Mouse (Mus musculus): ENCODE data around the gene Wdr45. TPM values are rescaled to one million over a fixed set of nuclear protein-coding genes. Genes with fewer than 3 reads are reported as not detected.
A peak's percentile ranks its signal among the peaks of the same experiment; 100 is the strongest.
"Not testable (repeated sequence)": the region's sequence is repeated elsewhere in the genome, so short reads cannot be mapped to it uniquely, and the experiment has no call there.

The Wdr45 gene
- 45.7 and 48.8 TPM in 2 replicates for polyA plus RNA-seq (2015; fragmentation: Nextera tagmentation; extraction: Ambion mirVana)

DNA sequence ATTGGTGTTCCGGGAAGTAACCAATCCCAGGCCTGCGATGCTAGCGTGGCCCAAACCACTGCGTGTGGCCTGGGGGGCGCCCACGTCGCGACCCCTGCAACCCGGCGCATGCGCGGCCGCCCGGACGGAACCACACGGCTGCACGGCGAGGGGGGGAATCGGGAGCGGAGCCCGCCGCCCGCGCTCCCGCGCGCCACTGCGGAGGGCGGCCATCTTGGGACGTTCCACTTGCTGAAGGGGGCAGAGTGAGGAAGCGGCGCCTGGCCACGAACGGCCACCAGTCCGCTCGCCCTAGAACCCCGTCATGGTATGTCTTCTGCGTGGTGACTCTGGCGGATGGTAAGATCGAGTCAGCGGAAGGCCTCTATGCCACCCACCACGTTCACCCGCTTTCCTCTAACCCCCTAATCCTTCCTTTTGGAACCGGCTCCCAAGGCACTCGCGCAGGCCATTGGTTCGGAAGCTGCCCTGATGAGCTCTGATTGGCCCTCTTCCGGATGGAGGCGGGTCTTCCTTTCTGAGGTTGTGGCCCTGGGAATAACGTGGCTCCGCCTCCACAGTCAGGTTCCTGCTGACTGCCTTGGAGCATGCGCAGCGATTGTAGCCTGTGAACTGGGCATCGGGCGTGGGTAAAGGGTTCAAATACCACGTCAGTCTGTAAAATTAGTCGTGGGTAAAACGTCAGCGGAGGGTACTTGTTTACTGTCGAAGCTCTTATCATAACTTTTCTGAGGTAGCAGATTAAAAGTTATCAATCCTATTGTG, at the start of gene Wdr45:
Gene Wdr45, plus strand, starts transcription at position 199 of the 765 bp plus-strand sequence.
- WGBS = 26% methylated on average over 40 of the region's 60 CpGs
- H3K9ac ChIP-seq (replicated peaks; ENCODE audit: low read length) = peak within 1 kb of the TSS; percentile 58; the same call in 1 of the 2 replicates
- peak within 1 kb of the TSS; percentile 42 for H3K4me2 ChIP-seq (replicated peaks; ENCODE audit: low read depth, low read length)
- not testable (repeated sequence) for H3K4me1 ChIP-seq (ENCODE audit: insufficient read depth, low read length); H3K27me3 ChIP-seq (ENCODE audit: insufficient read depth, low read length); H3K36me3 ChIP-seq (ENCODE audit: insufficient read depth, low read length); H3K27ac ChIP-seq (ENCODE audit: low read length); H3K9me3 ChIP-seq (ENCODE audit: low read length)
- peak within 1 kb of the TSS; percentile 30 for H3K4me3 ChIP-seq (ENCODE audit: low read length)
- ATAC-seq (ENCODE audit: low FRiP score, low TSS enrichment) = peak; percentile 97

DNA sequence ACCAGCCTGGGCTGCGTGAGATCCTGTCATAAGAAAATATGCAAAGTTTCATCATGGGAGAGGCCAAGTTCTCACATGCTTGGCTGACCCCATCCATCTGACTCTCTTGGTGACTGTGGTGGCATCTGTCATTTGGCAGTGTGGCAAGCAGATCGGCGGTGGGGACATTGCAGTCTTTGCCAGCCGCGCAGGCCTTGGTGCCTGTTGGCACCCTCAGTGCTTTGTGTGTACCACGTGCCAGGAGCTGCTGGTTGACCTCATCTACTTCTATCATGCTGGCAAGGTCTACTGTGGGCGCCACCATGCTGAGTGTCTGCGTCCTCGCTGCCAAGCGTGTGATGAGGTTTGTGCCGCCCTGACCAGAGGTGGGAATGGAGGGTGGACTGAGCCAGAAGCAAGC, 49.3 kb upstream of the Wdr45 start:
- Histone ChIP-seq H3K9ac (replicated peaks; ENCODE audit: low read length) (no peak overlapping the region), H3K9me3 (ENCODE audit: low read length) (no peaks in the 10 kb centered on the region), H3K4me3 (ENCODE audit: low read length) (no peak overlapping the region), H3K27me3 (ENCODE audit: insufficient read depth, low read length) (no peaks in the 10 kb centered on the region), H3K27ac (ENCODE audit: low read length) (no peak overlapping the region), H3K4me1 (ENCODE audit: insufficient read depth, low read length) (no peaks in the 10 kb centered on the region), H3K36me3 (ENCODE audit: insufficient read depth, low read length) (peaks cover 21% of the 10 kb centered on the region), H3K4me2 (replicated peaks; ENCODE audit: low read depth, low read length) (no peak overlapping the region)
- WGBS = 90% methylated on average over 11 of the region's 11 CpGs
- ATAC-seq (ENCODE audit: low FRiP score, low TSS enrichment) = no peak

DNA sequence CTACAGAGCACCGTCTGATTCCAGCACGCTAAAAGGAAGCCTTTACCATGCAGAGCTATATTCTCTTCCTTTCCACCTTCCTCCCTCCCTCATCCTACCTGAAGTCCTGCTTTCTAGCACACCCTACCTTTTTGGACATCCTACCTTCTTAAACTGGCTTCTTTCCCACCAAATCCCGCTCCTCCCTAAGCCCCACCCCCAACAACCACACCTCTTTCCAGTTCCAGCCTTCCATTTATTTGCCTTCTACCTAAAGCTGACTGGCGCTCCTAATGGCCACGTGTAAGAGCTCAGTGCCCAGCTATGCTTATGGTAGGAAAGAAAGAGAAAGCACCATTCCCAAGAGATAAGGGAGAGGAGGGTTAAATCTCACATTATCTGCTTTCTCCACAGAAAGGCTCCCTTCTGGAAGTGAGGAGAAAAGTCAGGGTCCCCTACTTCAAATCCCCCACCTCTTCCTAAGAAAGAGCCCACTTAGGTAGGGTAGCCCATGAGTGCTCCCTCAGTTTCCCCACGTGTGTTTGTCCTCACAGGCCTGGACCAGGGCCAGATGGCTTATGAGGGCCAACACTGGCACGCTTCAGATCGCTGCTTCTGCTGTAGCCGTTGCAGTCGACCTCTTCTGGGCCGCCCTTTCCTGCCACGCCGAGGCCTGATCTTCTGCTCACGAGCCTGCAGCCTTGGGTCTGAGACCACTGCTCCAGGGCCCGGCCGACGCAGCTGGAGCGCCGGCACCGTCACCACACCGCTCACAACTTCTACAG, 48.2 kb upstream of the Wdr45 start:
- Histone ChIP-seq H3K9me3 (ENCODE audit: low read length) (no peaks in the 10 kb centered on the region), H3K27me3 (ENCODE audit: insufficient read depth, low read length) (no peaks in the 10 kb centered on the region), H3K27ac (ENCODE audit: low read length) (no peak overlapping the region), H3K4me3 (ENCODE audit: low read length) (no peak overlapping the region), H3K4me2 (replicated peaks; ENCODE audit: low read depth, low read length) (no peak overlapping the region), H3K9ac (replicated peaks; ENCODE audit: low read length) (no peak overlapping the region), H3K4me1 (ENCODE audit: insufficient read depth, low read length) (no peaks in the 10 kb centered on the region), H3K36me3 (ENCODE audit: insufficient read depth, low read length) (peaks cover 21% of the 10 kb centered on the region)
- WGBS = 75% methylated on average over 21 of the region's 21 CpGs
- no peak for ATAC-seq (ENCODE audit: low FRiP score, low TSS enrichment)

- 20% methylated on average over 18 of the region's 19 CpGs for WGBS
- Histone ChIP-seq H3K36me3 (ENCODE audit: insufficient read depth, low read length) (peaks cover 14% of the 10 kb centered on the region), H3K4me1 (ENCODE audit: insufficient read depth, low read length) (peaks cover 12% of the 10 kb centered on the region), H3K9ac (replicated peaks; ENCODE audit: low read length) (peak overlapping the region; percentile 65), H3K27me3 (ENCODE audit: insufficient read depth, low read length) (no peaks in the 10 kb centered on the region), H3K9me3 (ENCODE audit: low read length) (no peaks in the 10 kb centered on the region), H3K4me2 (replicated peaks; ENCODE audit: low read depth, low read length) (peak overlapping the region; percentile 53), H3K4me3 (ENCODE audit: low read length) (peak overlapping the region; percentile 58), H3K27ac (ENCODE audit: low read length) (peak overlapping the region; percentile 78)
- ATAC-seq (ENCODE audit: low FRiP score, low TSS enrichment) = peak; percentile 72
Measured at GRCm38 (mm10) chrX:7670390-7670881, 43.7 kb upstream of the Wdr45 start.

GRCm38 (mm10) chrX:7670921-7671623, 43.1 kb upstream of the Wdr45 start, which contains the start of gene Plp2:
Gene Plp2 (minus strand): TSS chrX:7671390.
- 27% methylated on average over 36 of the region's 36 CpGs for WGBS

GRCm38 (mm10) chrX:7672739-7673138, 41.4 kb upstream of the Wdr45 start:
- H3K27ac ChIP-seq (ENCODE audit: low read length) = no peak overlapping the region; the same call in 1 of the 2 replicates
- no peak overlapping the region for H3K4me2 ChIP-seq (replicated peaks; ENCODE audit: low read depth, low read length)
- WGBS = 34% methylated on average over 6 of the region's 6 CpGs

More at GRCm38 (mm10) chrX:7670921-7671623, 43.1 kb upstream of the Wdr45 start, which contains the start of gene Plp2:
- Histone ChIP-seq H3K9ac (replicated peaks; ENCODE audit: low read length) (peak within 1 kb of the TSS; percentile 65), H3K27me3 (ENCODE audit: insufficient read depth, low read length) (no peaks in the 10 kb centered on the region), H3K27ac (ENCODE audit: low read length) (peak within 1 kb of the TSS; percentile 78), H3K4me2 (replicated peaks; ENCODE audit: low read depth, low read length) (peak within 1 kb of the TSS; percentile 53), H3K4me3 (ENCODE audit: low read length) (peak within 1 kb of the TSS; percentile 58), H3K36me3 (ENCODE audit: insufficient read depth, low read length) (peaks cover 14% of the 10 kb centered on the region), H3K4me1 (ENCODE audit: insufficient read depth, low read length) (peaks cover 12% of the 10 kb centered on the region), H3K9me3 (ENCODE audit: low read length) (no peaks in the 10 kb centered on the region)
- ATAC-seq (ENCODE audit: low FRiP score, low TSS enrichment) = peak; percentile 58

DNA sequence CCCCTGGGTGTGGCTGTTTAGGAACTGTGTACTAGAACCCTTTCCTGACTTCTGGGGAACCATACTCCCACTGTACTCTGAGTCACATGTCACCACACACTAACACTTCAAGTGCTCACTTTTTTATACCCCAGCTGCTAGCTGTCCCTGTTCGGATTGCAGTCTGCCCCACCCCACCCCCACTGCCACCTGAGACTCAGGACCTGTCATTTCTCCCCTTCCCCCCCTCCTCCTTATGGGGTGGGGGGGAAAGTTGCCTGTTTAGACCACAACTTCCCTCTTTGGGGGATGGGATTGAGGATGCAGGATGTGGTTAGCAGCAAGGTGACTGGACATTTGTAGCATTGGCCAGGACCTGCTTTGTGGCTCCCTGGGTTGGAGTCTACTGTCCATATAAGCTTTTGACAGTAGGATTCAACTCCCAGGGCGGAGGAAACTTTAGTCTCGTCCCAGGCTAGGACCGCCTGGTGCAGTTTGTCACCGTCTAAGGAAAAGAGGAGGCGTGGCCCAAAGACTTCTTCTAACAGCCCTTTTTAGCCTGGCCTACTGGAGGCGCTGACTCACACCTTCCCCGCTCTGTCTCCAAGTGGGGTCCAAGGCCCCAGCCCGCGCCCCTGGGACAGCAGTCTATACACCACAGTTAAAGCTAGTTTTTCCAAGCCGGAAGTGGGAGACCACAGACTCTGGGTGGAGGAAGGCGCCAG, 40.4 kb upstream of the Wdr45 start:
- peak overlapping the region; percentile 55 for H3K4me2 ChIP-seq (replicated peaks; ENCODE audit: low read depth, low read length)
- H3K27me3 ChIP-seq (ENCODE audit: insufficient read depth, low read length) = no peaks in the 10 kb centered on the region
- H3K4me1 ChIP-seq (ENCODE audit: insufficient read depth, low read length) = peaks cover 12% of the 10 kb centered on the region
- peaks cover 5% of the 10 kb centered on the region; the same call in 1 of the 2 replicates for H3K36me3 ChIP-seq (ENCODE audit: insufficient read depth, low read length)
- H3K4me3 ChIP-seq (ENCODE audit: low read length) = peak overlapping the region; percentile 33; the same call in 1 of the 2 replicates
- H3K9ac ChIP-seq (replicated peaks; ENCODE audit: low read length) = 0 out of 2 replicates have a peak overlapping the region, but pooled peaks have one; percentile 67
- WGBS = 26% methylated on average over 12 of the region's 12 CpGs
- peak overlapping the region; percentile 92 for H3K27ac ChIP-seq (ENCODE audit: low read length)
- no peaks in the 10 kb centered on the region for H3K9me3 ChIP-seq (ENCODE audit: low read length)
- peak; percentile 55 for ATAC-seq (ENCODE audit: low FRiP score, low TSS enrichment)

More at GRCm38 (mm10) chrX:7672739-7673138, 41.4 kb upstream of the Wdr45 start:
- no peak overlapping the region for H3K9ac ChIP-seq (replicated peaks; ENCODE audit: low read length)
- no peaks in the 10 kb centered on the region for H3K27me3 ChIP-seq (ENCODE audit: insufficient read depth, low read length)
- no peak for ATAC-seq (ENCODE audit: low FRiP score, low TSS enrichment)
- H3K9me3 ChIP-seq (ENCODE audit: low read length) = no peaks in the 10 kb centered on the region
- H3K4me1 ChIP-seq (ENCODE audit: insufficient read depth, low read length) = peaks cover 12% of the 10 kb centered on the region
- peaks cover 5% of the 10 kb centered on the region; the same call in 1 of the 2 replicates for H3K36me3 ChIP-seq (ENCODE audit: insufficient read depth, low read length)
- H3K4me3 ChIP-seq (ENCODE audit: low read length) = no peak overlapping the region

GRCm38 (mm10) chrX:7674284-7675000, 39.7 kb upstream of the Wdr45 start:
- Histone ChIP-seq H3K9ac (replicated peaks; ENCODE audit: low read length) (peak overlapping the region; percentile 67), H3K9me3 (ENCODE audit: low read length) (no peaks in the 10 kb centered on the region), H3K4me2 (replicated peaks; ENCODE audit: low read depth, low read length) (peak overlapping the region; percentile 55), H3K27me3 (ENCODE audit: insufficient read depth, low read length) (no peaks in the 10 kb centered on the region), H3K4me1 (ENCODE audit: insufficient read depth, low read length) (peaks cover 12% of the 10 kb centered on the region), H3K27ac (ENCODE audit: low read length) (peak overlapping the region; percentile 92), H3K36me3 (ENCODE audit: insufficient read depth, low read length) (no peaks in the 10 kb centered on the region), H3K4me3 (ENCODE audit: low read length) (peak overlapping the region; percentile 33)
- 16% methylated on average over 28 of the region's 28 CpGs for WGBS
- ATAC-seq (ENCODE audit: low FRiP score, low TSS enrichment) = peak; percentile 36

Data from kidney, embryonic 16.5 days (tissue).